Mouse (Mus musculus): Measurements from ENCODE around the gene Fis1.
"Not testable (repeated sequence)": the region's sequence is repeated elsewhere in the genome, so short reads cannot be mapped to it uniquely, and the experiment has no call there.

Gene Fis1

DNA sequence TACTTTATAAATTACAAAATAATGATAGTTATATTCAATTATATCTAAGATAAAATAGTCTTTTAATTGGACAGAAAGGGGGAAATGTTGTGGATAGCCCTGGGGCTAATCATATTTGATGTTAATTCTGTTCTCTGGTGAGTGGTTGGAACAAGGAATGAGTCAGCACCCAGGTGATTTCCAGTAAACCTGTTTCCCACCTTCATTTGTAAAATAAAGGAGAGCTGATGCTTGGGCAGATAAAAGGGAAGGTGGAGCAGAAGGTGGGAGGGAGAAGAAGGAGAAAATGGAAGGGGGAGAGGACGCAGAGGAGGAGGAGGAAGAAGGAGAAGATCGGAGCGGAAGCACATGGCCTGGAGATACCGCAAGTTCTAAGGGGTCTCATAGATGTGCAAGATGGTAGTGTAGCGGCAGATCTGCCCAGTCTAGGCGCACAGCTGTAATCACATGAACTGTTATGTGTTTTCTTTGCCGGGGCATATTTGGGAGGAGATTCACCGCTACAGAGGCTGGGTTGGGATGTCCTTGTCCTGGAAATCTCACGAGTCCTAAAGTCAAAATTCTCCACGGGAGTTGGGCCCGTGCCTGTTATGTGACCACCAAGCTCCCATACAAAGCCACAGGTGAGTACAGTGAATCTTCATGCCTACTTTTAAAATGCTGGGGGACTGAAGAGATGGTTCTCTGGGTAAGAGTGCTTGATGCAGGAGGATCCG is 12.1 kb upstream of the Fis1 start:
- DNase-seq (ENCODE audit: low spot score in 2 of 2): no peak

DNA sequence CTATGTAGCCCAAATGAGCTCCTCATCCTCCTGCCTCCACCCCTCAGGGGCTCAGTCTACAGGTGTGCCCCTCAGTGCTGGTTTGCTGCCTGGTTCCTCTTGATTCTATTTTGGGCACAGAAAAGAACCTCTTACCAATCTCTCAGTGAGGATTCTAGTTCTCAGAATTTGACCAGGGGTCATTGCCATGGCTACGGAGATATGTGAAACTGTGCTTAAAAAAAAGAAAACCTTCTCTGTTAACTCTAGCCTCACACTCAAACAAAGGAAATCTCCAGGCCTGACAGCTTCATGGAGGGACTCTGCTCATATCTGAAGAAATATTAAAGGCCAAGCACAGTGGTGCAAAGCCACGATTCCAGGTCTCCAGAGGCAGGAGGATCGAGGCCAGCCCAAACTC is 10.3 kb upstream of the Fis1 start:
- DNase-seq (ENCODE audit: low spot score in 2 of 2): no peak

DNA sequence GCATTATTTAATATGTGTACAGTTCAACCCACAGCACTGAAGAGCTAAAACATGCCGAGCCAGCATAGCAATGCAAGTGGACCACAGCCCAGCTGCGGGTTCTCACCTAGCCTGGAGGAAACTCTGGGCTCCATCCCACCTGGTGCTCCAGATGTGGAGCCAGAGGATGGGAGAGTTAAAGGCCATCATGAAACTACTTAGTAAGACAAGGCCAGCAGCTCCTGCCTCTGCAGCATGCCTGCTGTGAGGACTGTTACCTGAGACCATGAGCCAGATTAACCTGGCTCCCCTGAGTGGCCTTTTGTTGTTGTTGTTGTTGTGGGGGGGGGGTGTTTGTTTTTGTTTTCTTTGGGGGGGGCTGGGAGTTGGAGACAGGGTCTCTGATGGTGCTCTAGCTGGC is 9.7 kb upstream of the Fis1 start:
- no peak for DNase-seq (ENCODE audit: low spot score in 2 of 2)

DNA sequence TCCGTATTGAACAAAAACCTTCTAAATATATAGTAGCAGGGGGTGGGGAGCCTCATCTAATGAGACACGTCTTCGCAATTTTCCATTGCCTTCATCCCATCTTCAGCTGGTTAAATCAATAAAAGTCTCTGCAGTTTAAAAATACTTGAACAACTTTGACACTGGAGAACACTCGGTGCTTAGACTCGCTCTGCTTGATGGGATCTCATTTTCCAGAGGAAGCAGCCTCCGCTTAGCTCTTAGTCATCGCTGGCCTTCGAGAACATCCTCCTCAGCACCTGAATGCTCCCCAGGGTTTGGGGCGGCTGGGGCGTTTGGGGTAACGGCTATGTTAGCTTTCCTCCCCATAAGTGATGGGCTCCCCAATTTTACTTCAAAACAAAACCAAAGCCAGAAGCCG is 8.0 kb upstream of the Fis1 start:
- no peak for DNase-seq (ENCODE audit: low spot score in 2 of 2)

DNA sequence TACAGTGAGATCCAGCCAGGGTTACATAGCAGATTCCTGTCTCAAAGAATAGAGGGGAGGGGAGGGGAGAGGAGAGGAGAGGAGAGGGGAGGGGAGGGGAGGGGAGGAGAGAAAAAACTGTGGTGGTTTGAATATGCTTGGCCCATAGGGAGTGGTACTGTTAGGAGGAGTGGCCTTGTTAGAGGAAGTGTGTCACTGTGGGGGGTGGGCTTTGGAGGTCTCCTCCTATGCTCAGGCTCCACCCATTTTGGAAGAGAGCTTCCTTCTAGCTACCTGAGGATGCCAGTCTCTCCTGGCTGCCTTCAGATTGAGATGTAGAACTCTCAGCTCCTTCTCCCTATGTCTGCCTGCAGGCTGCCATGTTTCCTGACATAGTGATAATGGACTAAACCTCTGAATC is 5.2 kb upstream of the Fis1 start:
- DNase-seq (ENCODE audit: low spot score in 2 of 2): no peak

DNA sequence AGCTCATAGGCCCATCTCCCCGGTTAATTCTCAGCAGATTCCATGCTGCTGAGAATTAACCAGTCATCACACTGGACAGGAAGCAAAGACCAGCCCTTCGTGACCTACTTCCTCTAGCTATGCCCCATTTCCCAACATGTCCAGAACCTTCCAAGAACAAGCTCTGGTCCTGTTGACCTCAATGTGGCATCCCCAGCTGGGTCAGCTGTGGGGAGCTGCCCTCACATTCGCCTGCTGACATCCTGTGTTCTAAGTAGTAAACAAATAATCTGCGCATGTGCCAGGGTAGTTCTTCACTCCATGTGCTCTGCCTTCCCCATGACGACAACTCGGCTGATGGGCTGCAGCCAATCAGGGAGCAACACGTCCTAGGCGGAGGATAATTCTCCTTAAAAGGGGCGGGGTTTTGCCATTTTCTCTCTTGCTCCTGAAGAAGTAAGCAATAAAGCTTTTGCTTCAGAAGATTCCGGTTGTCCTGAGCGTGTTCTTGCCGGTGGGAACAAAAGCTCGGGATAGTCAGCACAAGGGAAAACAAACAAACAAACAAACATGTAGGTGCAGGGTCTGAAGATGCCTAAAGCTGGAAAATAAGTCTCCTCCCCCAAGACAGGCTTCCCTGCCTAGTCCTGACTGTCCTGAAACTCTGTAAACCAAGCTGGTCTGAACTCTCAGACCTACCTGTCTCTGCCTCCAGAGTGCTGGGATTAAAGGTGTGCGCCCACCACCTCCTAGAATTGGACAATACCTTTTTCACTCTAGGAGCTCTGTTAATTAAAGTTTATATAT is 3.3 kb upstream of the Fis1 start:
- not testable (repeated sequence) for DNase-seq (ENCODE audit: low spot score in 2 of 2)

DNA sequence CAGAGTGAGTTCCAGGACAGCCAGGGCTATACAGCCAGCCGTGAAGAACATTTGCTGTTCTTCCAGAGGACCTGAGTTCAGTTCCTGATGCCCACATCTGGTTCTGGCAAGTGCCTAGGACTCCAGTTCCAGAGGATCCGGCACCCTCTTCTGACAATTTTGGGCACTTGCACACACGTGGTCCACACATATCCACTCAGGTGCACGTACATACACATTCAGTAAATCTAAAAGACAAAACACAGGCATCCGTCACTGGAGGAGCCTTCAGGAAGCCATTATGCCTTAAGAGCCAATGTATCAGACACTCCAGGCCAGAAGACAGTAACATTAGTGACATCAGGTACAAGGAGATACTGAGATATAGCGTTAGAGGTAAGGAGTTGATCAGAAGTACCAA is 2.6 kb upstream of the Fis1 start:
- no peak for DNase-seq (ENCODE audit: low spot score in 2 of 2)

DNA sequence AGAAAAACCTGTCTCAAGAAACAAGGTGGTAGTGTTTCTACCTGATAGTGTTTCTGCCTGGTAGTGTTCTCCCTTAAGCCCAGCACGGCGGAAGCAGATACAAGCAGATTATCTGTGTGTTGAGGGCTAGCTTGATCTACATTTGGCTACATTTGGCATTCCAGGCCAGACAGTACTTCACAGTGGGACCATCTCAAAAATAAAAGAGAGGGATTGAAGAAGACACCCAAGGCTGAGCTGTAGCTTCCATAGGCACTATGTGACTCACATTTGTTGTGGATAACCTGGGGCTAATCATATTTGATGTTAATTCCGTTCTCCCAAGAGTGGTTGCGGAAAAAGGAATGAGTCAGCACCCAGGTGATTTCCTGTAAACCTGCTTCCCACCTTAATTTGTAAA is 922 bp upstream of the Fis1 start:
- DNase-seq (ENCODE audit: low spot score in 2 of 2): no peak

DNA sequence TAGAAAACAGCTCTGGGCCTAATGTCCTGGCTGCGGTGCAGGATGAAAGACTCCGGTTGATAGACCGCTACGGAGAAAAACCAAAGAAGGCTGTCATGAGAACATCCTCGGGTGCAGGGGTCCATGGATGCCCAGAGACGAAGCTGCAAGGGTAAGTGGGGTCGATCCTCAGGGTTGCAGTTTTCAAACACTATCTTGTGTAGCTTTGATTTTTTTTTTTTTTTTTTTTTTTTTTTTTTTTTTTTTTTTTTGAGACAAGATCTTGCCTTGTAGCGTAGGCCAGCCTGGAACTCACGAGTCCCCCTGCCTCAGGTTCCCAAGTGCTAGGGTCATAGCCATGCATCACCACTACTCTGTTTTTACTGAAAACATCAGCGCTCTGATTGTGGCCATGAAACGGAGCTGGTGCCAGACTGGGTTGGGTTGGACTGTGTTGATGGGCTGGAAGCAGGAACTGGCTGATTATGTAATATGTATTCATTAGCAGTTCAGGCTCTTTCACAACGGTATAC is 421 bp downstream of the Fis1 start:
- no peak for DNase-seq (ENCODE audit: low spot score in 2 of 2)

DNA sequence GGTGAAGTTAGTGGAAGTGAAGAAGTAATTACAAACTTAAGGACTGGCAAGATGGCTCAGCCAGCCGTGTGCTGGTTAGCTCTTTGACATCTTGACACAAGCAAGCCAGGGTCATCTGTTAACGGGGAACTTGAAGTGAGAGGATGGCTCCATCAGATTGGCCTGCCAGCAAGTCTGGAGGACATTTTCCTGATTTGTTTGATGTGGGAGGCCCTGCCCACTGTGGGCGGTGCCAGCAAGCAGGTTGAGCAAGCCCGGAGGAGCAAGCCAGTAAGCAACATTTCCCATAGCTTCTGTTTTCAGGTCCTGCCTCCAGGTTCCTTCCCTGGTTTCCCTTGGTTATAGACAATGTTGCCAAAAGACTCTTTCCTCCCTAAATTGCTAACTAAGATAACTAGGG is 2.5 kb downstream of the Fis1 start:
- no peak for DNase-seq (ENCODE audit: low spot score in 2 of 2)

DNA sequence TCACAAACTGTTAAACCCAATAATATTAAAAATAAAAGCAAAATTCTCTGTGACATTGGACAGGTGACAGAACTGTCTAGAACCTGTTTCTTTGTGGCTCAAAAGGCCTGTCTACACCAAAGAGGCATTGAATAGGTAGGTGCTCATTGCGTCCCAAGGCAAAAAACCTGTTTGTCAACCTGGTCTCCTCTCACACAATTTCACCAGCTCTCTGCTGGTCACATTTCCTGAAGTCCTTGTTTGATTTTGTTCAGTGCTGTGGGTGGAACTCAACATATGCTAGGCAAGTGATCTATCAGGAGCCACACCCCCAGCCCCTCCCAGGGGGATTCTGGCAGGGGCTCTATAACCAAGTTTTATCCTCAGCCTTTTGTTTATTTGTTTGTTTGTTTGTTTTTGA is 4.2 kb downstream of the Fis1 start:
- no peak for DNase-seq (ENCODE audit: low spot score in 2 of 2)

DNA sequence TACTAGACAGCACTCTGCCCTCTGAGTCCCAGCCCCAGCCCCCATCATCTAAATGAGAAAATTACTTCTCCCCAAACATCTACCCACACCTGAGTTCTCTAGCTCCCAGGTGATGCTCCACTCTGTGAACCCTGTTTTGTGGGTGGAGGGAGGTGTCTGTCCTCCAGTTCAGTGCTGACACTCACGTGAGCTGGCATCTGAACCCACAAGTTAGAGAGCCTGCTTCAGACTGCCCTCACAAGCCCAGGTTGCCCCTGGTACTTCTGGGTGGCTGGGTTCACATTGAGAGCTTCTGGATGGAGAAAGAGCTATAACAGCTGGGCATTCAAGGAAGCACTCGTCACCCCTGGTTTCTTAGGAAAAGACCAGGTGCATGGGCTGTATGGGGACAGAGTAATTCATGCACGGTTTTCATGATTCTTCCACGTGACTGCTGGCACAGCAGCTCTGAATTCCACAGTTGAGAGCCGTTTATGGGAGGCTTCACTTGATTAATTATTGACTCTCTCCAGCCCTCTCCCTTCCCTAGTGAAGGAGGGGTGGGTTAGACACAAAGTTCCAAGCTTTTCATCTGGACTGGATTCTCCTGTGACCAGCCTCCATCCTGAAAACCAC is 6.0 kb downstream of the Fis1 start:
- DNase-seq (ENCODE audit: low spot score in 2 of 2): no peak

DNA sequence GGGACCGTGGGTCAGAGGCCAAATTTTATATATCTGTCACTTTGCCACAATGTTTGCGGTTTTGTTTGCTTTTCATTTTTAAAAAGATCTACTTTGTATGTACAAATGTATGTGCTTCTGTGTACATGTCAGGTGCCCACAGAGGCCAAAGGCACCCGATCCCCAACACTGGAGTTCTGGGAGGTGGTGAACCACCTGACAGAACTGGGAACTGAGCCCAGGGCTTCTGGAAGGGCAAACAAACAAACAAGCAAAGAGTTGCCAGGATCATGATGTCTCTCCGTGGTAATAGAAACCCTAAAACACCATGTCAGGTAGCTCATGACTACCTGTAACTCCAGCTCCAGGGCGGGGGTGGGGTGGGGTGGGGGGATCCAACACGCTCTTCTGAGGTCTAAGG is 7.0 kb downstream of the Fis1 start:
- no peak for DNase-seq (ENCODE audit: low spot score in 2 of 2)

DNA sequence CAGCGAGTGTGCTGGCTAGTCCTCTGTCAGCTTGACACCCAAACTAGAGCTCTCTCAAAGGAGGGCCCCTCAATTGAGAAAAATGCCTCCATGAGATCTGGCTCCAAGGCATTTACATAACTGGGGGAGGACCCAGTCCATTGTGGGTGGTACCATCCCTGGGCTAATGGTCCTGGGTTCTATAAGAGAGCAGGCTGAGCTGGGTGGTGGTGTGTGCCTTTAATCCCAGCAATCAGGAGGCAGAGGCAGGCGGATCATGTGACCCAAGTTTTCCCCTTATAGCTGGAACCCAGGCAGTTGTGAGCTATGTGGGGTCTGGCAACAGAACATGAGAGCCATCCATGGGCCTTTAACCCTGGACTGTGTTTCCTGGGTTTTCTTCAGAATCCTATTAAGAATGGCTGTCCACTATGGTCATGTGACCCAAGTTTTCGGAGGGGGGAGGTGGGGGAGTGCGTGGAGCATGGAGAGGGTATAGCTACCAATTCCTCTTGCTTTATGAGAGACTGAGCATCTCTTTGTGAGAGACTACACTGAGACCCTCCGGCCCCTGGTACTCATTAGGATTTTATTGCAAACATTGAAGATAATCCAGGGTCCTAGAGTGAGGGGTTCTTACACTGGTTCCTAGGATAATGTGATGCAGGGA is 8.4 kb downstream of the Fis1 start:
- DNase-seq (ENCODE audit: low spot score in 2 of 2): no peak

DNA sequence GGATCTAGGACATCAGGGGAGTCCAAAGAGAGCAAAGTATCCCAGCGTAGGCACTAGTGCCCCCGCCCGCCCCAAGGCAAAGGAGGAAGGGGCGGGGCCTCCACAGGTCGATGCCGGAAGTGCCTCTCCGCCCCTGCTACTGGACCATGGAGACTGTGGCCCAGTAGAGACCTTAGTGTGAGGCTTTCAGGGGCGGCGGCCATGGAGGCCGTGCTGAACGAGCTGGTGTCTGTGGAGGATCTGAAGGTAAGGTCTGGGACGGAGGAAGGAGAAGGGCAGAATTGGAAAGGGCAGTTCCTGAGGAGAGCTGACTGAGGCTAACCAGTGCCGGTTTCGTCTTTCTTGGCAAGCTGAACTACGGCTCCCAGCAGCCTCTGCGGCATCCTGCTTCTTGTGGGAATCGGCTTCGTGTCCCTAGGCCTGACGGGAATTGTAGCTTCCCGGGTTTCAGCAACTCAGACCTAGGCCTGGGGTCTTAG is 8.9 kb downstream of the Fis1 start:
- DNase-seq (ENCODE audit: low spot score in 2 of 2): peak; percentile 77 to 80

DNA sequence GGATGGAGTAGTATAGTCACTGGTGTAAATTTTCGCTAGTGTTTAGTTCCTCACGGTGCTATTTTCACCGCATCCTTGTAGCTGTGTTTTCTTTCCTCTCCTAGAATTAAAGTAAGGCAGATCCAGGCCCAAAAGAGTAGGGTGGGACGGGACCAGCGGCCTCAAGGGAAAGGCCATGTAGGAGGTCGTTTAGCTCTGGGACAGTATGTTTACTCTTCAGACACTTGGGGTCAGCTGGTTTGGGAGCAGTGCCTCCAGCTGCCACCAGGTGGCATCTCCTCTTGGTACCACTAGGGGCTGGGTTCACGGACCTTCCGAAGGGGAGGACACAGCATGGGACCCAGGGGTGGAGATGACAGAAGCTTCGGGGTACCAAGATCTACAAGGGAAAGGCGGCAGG is 9.4 kb downstream of the Fis1 start:
- DNase-seq (ENCODE audit: low spot score in 2 of 2): peak; percentile 62 to 75

DNA sequence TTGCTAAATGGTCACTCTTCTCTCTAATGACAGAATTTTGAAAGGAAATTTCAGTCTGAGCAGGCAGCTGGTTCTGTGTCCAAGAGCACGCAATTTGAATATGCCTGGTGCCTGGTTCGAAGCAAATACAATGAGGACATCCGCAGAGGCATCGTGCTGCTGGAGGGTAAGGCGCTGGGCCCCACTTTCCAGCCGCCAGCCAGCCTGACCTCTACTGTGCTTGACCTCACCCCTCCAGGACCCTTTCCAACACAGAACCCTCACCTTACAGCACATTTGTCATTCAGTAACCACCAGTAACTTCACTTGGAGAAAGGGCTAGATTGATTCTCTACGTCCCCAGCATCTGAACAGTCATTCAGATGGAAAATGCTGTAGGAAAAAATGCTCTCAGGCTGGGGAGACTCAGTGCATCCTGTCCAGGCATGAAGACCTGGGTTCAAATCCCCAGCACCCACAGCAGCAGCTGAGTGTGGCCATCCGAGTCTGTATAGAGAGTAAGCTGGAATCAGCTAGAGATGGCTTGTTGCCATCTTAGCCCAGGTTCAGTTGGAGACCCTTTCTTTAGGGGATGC is 10.0 kb downstream of the Fis1 start:
- no peak for DNase-seq (ENCODE audit: low spot score in 2 of 2)

DNA sequence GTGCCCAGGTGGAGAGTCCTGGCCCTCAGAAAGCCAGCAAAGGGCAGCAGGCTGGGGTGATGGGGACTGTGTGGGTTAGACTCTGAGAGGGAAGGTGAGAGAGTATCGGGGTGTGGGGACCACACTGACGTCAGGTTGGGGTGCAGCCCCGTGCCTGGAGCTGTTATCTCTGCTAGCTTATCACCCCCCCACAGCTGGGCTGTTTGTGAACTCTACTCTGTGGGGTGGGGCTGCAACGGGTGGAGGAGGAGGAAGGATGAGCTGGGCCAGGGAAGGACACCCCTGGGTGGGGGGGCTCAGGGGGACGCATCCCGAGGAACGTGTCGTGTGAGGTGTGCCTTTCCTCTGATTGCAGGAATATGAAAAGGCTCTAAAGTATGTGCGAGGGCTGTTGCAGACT is 12.1 kb downstream of the Fis1 start:
- DNase-seq (ENCODE audit: low spot score in 2 of 2): no peak

DNA sequence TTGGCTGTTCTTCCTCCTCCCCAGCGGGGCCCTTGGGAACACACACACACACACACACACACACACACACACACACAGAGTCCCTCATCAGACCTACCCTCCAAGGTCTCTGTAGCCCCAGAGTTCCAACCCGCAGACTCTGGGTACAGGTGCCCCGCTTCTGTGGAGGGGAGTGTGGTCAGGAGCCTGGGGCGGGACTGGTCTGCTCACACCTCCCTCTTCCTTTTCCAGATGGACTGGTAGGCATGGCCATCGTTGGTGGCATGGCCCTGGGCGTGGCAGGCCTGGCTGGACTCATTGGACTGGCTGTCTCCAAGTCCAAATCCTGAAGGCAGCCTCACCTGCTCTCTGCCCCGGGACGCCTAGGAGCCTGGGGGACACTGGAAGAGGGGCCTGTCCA is 12.6 kb downstream of the Fis1 start:
- no peak for DNase-seq (ENCODE audit: low spot score in 2 of 2)

DNA sequence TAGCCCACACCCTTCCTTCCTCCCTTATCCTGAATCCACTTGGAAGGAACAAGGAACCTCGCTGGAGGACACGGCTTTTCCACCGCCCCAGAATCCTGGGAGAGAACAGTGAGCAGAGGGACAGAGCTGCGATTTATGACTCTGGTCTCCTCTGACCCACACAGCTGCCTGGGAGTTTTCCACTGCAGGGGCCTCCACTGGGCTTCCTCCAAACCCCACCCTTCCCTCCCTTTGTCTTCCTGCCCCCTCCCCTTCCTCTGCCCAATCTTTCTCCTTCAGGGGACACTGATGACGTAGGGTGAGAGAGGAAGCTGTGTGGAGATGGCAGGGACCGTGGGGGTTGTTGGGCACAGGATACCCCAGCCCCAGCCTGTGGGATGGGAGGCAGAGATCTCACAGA is 13.3 kb downstream of the Fis1 start, which contains the start of gene Cldn15:
TSS of gene Cldn15 (plus strand) at position 286 of the 400 bp plus-strand sequence.
- DNase-seq (ENCODE audit: low spot score in 2 of 2): no peak

DNA sequence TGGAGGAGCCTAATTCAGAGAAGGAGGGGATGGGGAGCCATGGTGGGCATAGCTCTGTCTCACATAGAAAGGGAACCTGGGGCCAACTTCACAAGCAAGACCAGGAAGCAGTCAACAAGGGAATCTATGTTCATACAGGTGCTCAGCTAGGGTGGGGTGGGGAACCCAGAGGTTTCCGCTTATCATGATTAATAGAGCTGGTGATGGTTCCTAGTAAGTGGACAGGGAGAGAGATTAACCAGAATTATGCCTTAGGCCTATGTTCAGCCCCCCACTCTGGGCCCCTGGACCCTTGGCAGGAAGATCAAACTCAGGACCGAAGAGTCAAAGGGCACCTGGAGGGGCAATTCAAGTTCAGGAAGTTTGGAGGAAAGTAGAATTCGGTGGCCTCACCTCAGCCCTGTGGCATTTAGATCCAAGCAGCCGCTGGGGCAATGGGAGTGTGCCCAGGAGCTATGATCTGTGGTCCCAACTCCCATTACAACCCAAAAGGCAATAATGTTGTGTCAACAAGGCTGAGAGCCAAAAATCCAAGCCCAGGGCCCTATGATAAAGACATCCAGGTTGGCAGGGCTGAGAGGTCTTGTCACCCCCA is 13.9 kb downstream of the Fis1 start:
- DNase-seq (ENCODE audit: low spot score in 2 of 2): no peak
